Mouse (Mus musculus) thymus, adult 18-20 months (tissue): Measurements from ENCODE around the gene Katnal1.

Experiments used
- DNase-seq, 2 experiments: peaks; one replicate each; pipeline ENCODE4 v3.0.0; 2022; ENCODE audit warnings: mixed read lengths in 2 of 2

The Katnal1 gene

GRCm38 (mm10) chr5:148879218-148879617 lies 49.9 kb downstream of the Katnal1 start:
- DNase-seq: no peak

DNA sequence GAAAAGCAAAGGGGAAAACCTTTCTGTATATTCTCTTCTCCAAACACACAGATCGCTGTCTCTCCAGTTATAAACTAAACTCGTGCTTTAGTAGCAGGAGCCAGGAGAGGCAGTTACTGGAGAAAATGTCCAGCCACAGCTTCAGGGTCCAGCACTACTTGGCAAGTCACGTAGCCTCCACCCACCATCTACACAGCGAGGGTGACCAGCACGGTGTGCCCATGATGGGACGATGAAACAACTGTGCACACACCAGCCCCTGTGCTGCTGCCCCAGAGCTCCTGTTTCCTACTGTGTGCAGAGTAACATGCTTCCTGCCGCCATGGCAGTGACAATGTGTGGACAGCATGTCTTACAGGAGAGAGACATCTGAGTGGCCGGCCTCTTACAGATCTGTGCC lies 56.0 kb downstream of the Katnal1 start:
- no peak for DNase-seq

- DNase-seq: no peak
These were observed 59.5 kb downstream of the Katnal1 start for GRCm38 (mm10) chr5:148869583-148869982.

DNA sequence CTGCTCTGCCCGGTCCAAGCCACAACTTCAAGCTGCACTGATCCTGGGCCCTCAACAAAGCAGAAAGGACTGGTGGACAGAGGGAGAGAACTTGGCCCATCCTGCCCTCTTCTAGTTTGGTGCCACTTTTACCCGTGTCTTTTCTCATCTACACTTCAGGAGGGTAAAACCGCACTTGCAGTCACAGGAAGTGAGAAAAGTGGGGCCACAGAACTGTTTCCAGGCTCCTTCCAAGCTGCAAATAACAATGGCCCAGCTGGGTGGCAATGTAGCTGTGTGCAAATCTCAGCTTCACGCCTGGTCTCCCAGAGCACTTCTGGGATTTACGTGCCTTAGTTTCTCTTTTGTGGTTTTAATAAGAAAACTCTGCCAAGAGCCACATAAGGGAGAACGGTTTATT lies 61.4 kb downstream of the Katnal1 start:
- peak; percentile 7 to 39 for DNase-seq

- DNase-seq: no peak
These were observed 61.9 kb downstream of the Katnal1 start for GRCm38 (mm10) chr5:148867171-148867570.

DNA sequence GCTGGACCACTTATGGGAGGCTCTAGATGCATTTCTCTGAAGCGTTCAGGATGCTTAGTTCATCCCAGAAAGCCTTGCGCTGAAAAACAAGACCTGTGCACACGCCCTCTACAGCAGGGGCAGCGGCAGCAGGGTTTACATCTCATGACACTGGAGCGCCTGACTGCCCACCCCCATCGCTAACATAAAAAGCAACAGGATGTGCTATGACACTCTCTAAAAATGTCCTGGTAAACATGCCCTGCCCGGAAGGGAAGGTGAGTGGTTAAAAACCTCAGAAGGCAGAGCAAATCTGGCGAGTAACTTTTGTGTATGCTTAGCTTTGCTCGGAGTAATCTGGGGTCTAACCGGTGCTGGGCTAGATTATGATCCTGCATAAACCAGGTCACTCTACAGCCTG lies 62.5 kb downstream of the Katnal1 start:
- DNase-seq: peak in 1 of 2 experiments; percentile 32

DNA sequence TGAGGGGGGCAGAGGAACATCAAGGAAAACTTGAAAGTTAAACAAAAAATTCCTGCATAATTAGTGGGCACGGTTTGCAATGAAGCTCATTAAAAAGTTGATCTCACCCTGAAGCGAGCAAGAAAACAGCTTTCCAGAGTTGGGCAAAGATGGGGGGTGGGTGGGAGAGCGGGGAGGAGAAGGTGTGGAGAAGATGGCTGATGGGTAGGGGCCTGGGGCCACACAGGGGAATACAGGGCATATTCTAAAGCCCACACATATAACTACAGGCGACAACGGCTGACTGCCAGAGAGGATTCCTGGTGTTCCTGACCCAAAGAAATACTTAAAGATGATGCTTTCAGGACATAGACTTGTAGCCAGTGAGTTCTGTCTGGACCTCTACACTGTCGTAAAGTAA lies 65.7 kb downstream of the Katnal1 start:
- DNase-seq: no peak

DNA sequence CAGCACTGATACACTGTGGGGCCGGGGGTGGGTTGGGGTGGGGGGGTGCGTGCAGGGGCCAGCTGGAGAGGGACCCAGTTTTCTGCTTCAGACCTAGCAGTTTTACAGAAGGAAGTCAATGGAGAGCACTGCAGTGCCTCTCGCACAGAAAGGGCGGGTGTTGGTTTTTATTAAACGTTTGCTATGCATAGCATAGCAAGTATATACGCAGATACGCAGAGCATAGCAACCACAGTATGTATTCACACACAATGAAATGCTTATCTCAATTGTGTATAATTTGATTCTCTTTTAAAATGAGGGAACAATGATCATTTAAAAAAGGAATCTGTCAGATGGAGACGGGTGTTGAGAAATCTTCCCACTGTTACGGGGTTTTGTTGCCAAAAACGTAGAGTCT lies 66.3 kb downstream of the Katnal1 start:
- no peak for DNase-seq

DNA sequence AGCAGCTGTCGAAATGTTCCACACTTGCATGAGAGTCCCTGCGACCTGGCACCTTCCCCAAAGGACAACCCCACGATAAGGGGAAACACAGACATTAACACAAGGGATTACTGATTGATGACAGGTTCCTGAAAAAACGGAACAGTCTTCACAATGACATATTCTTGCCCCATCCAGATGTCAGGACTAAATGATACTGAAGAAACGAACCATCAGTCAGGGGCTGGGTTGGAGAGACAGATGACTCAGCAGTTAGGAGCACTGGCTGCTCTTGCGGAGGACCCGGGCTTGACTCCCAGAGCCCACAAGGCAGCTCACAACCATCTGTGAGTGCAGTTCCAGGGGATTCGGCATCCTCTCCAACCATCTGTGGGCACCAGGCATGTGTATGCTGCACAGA lies 67.0 kb downstream of the Katnal1 start:
- no peak for DNase-seq

- DNase-seq: no peak
These were observed 71.6 kb downstream of the Katnal1 start for GRCm38 (mm10) chr5:148857522-148857921.

GRCm38 (mm10) chr5:148855047-148855446 lies 74.1 kb downstream of the Katnal1 start:
- DNase-seq: no peak

DNA sequence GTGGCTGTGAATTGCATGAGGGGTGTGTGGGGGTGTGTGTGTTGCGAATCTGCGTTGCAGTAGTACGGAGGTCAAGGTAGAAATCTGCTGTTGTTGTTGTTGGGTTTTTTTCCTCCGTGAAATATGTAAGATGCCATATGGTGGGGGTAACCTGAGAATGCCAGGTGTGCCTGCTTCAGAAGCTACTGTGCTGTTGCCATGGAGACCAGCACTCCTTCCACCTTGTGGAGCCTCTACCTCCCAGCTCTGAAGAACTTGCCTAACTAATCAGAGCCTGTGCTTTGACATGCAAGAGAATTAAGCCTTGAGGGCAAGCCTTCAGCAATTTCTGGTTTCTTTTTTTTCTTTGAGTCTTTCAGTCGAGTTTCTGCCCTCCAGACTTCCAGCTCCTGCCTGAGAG lies 75.0 kb downstream of the Katnal1 start:
- no peak for DNase-seq

DNA sequence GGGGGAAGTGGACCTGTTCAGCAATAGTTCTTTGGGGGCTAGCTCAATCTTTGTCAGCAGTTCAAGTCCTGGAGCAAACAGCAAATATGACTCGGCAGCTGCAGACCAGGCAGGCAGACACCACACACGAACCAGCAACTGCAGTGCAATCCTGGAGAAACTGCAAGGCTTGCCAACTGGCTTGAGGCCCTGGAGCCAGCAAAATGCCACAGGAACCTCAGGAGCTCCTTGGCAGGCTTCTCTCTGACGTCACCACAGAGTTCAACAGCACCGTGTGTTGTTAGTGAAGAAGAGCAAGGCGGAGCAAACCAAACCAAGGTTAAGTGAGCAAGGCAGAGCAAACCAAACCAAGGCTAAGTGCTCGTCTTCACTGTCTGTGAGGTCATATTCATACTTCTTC lies 79.6 kb downstream of the Katnal1 start:
- no peak for DNase-seq

DNA sequence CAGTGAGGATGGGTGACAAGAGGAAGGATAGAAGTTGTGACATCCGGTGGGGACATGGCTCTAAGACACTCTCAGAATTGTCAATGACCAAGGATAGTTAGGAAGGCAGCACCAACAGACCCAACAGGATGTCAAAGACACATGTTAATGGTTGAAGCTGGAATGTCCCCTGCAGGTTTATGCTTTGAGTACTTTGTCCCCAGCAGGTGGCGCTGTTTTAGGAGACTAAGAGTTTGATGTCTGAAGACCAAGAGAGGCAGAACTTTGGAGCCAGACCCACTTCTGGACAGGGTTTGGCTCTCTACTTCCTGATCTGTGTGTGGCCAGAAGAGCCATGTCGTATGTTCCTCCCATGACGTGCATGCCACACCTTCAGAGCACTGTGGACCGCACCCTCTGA lies 82.1 kb downstream of the Katnal1 start:
- no peak for DNase-seq

DNA sequence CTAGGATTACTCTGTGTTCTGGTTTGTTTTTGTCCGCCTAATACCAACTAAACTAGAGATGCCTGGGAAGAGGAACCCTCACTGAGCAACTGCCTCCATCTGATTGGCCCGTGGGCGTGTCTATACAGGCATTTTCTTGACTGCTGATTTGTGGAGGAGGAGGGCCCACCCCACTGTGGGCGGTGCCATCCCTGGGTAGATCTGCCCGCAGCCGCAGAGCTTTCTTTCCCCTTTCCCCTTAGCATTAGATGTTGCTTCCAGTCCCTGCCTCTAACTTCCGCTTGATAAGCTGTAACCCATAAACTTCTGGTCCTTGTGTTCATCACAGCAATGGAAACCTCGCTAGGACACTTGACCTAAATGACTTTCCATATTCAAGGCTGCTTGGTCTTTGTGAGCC lies 92.1 kb downstream of the Katnal1 start:
- DNase-seq: peak; percentile 4 to 9

- peak; percentile 44 to 48 for DNase-seq
These were observed 97.4 kb downstream of the Katnal1 start for GRCm38 (mm10) chr5:148831596-148832257.

DNA sequence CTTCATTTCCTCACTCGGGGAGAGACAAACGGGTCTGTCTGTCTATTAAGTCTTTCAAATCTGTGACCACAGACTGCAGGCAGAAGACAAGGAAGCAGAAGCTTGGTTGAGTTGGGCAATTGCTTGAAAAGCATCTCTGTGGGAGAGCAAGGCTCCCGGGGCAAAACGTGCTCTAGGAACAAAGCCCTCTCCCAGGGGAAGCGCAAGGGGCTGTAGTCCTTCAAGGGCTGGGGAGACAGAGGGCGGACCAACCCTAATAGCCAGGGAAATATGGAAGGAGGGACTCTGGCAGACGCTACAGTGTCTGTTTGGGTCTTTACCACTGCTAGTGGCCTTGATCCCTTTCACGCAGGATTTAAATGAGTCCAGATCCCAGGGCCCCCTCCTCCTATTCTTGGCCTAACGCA lies 98.0 kb downstream of the Katnal1 start:
- no peak for DNase-seq

DNA sequence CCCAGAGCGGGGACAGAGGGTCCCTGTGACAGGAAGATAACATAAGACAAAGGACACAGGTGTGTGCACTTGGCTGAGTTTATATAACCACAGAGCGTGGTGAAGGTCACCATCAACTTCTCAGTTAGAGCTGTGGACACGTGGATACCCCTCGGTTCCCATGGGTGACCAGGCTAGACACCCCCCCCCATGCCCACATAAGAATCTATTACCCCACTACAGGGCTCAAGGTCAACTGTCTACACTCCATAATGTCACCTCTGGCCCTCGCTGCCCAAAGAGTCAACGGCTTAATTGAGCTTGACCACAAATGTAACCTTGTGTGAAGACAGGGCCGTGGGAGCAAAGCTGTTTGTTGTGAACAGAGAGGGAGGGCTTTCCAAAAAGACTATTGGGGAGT lies 103.4 kb downstream of the Katnal1 start:
- no peak for DNase-seq

DNA sequence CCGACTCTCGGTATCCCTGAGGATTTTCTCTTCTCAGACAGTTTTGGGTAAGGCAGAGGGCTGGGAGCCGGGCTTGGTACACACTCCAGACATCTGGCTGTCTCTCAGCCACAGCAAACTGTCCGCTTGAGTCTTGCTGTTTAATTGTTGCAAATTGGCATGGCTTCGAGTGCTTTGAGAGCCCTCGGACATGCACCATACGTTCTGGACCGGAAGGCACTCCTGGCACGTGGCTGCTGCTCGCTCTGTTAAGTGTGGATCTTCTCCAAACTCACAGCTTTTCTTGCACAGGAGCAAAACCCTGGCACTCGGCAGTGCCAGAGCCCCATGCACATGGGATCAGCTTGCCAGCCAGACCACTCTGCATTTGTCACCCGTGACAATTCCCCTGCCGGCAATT lies 106.3 kb downstream of the Katnal1 start:
- no peak for DNase-seq
